Mouse (Mus musculus) embryonic facial prominence, embryonic 11.5 days (tissue): Measurements from ENCODE around the gene Slc24a4. TPM values are rescaled to one million over a fixed set of nuclear protein-coding genes. Genes with fewer than 3 reads are reported as not detected.

ENCODE experiments used
- ATAC-seq: fragments of 200-750 bp; cut with Nextera tagmentation; replicated peaks from 2 replicates; pipeline ENCODE4 v1.8.0; 2017; ENCODE audit warnings: low read depth; ENCODE audit not compliant: insufficient number of reproducible peaks, low FRiP score, low TSS enrichment
- DNase-seq: peaks from one replicate; pipeline ENCODE4 v3.0.0-alpha.2; 2015; ENCODE audit warnings: low spot score
- H3K27ac ChIP-seq: fragments of 300-500 bp; sonication (generic); replicated peaks from 2 replicates; pipeline ENCODE4 v1.5.1; 2014; ENCODE audit warnings: mild to moderate bottlenecking, low read depth, low read length, control low read depth
- H3K27me3 ChIP-seq: fragments of 300-500 bp; sonication (generic); 2 replicates; pipeline ENCODE4 v1.6.1; 2014; ENCODE audit warnings: mild to moderate bottlenecking, low read length, moderate library complexity, mixed read lengths; ENCODE audit not compliant: control insufficient read depth, insufficient read depth
- H3K36me3 ChIP-seq: fragments of 300-500 bp; sonication (generic); replicated peaks from 2 replicates; pipeline ENCODE4 v1.6.1; 2014; ENCODE audit warnings: low read depth, mild to moderate bottlenecking, low read length, moderate library complexity, mixed read lengths; ENCODE audit not compliant: control insufficient read depth, insufficient read depth
- H3K4me1 ChIP-seq: fragments of 300-500 bp; sonication (generic); 2 replicates; pipeline ENCODE4 v1.6.1; 2014; ENCODE audit warnings: low read length, mixed read lengths; ENCODE audit not compliant: control insufficient read depth, insufficient read depth
- H3K4me2 ChIP-seq: fragments of 300-500 bp; sonication (generic); 2 replicates; pipeline ENCODE4 v1.6.1; 2014; ENCODE audit warnings: low read depth, mild to moderate bottlenecking, control low read depth, low read length, moderate library complexity
- H3K4me3 ChIP-seq: fragments of 300-500 bp; sonication (generic); 2 replicates; pipeline ENCODE4 v1.5.1; 2014; ENCODE audit warnings: low read depth, low read length, control low read depth
- H3K9ac ChIP-seq: fragments of 300-500 bp; sonication (generic); replicated peaks from 2 replicates; pipeline ENCODE4 v1.6.1; 2014; ENCODE audit warnings: mild to moderate bottlenecking, control low read depth, low read length
- H3K9me3 ChIP-seq: fragments of 300-500 bp; sonication (generic); replicated peaks from 2 replicates; pipeline ENCODE4 v1.6.1; 2016; ENCODE audit warnings: mild to moderate bottlenecking, low read length, inconsistent platforms, mixed read lengths; ENCODE audit not compliant: control insufficient read depth
- WGBS: fragments of 180-500 bp; shearing (Covaris S2); extraction: QIAGEN DNeasy Blood & Tissue Kit; methylation state at CpG from one replicate; pipeline ENCODE4 v1.1.7; 2014; 5-methylcytosine and 5-hydroxymethylcytosine counted together
- polyA plus RNA-seq: library from polyadenylated mRNA; unstranded; fragments of >200 nt; fragmentation: Nextera tagmentation; extraction: Ambion mirVana; gene quantifications from 2 replicates; pipeline ENCODE4 v1.2.1, GENCODE M21; 2014

Gene Slc24a4
- polyA plus RNA-seq, 1 experiment from 2014 or later: 0.24 TPM

GRCm38 (mm10) chr12:102167302-102167701 lies 38.8 kb downstream of the Slc24a4 start:
- no peaks in the 10 kb centered on the region for H3K9me3 ChIP-seq
- no peak overlapping the region for H3K27ac ChIP-seq
- H3K36me3 ChIP-seq: no peaks in the 10 kb centered on the region
- DNase-seq (no peak), ATAC-seq (no peak)
- 63% methylated on average over 5 of the region's 5 CpGs for WGBS
- no peaks in the 10 kb centered on the region for H3K27me3 ChIP-seq
- H3K9ac ChIP-seq: no peak overlapping the region
- no peak overlapping the region for H3K4me2 ChIP-seq
- H3K4me3 ChIP-seq: no peak overlapping the region
- no peaks in the 10 kb centered on the region for H3K4me1 ChIP-seq

- Histone ChIP-seq H3K27ac (no peak overlapping the region), H3K9ac (no peak overlapping the region), H3K27me3 (no peaks in the 10 kb centered on the region), H3K4me2 (no peak overlapping the region), H3K9me3 (no peaks in the 10 kb centered on the region), H3K4me1 (no peaks in the 10 kb centered on the region), H3K36me3 (no peaks in the 10 kb centered on the region), H3K4me3 (no peak overlapping the region)
- 93% methylated on average over 11 of the region's 11 CpGs for WGBS
- ATAC-seq (no peak), DNase-seq (no peak)
Observed at GRCm38 (mm10) chr12:102172746-102173145, 44.2 kb downstream of the Slc24a4 start.

- H3K4me3 ChIP-seq: no peak overlapping the region
- 84% methylated on average over 5 of the region's 5 CpGs for WGBS
Observed at GRCm38 (mm10) chr12:102173345-102173744, 44.8 kb downstream of the Slc24a4 start.

GRCm38 (mm10) chr12:102180371-102181074 lies 52.0 kb downstream of the Slc24a4 start:
- Histone ChIP-seq H3K4me2 (no peak overlapping the region), H3K4me3 (no peak overlapping the region), H3K36me3 (no peaks in the 10 kb centered on the region), H3K9me3 (no peaks in the 10 kb centered on the region), H3K27ac (no peak overlapping the region), H3K27me3 (no peaks in the 10 kb centered on the region), H3K9ac (no peak overlapping the region), H3K4me1 (no peaks in the 10 kb centered on the region)
- ATAC-seq (no peak), DNase-seq (no peak)
- 87% methylated on average over 18 of the region's 18 CpGs for WGBS

More at GRCm38 (mm10) chr12:102173345-102173744, 44.8 kb downstream of the Slc24a4 start:
- H3K9me3 ChIP-seq: no peaks in the 10 kb centered on the region
- H3K4me1 ChIP-seq: no peaks in the 10 kb centered on the region
- ATAC-seq: no peak
- DNase-seq: no peak
- H3K27me3 ChIP-seq: no peaks in the 10 kb centered on the region
- no peak overlapping the region for H3K9ac ChIP-seq
- H3K27ac ChIP-seq: no peak overlapping the region
- H3K36me3 ChIP-seq: no peaks in the 10 kb centered on the region
- H3K4me2 ChIP-seq: no peak overlapping the region

GRCm38 (mm10) chr12:102181799-102182357 lies 53.3 kb downstream of the Slc24a4 start:
- no peak overlapping the region for H3K27ac ChIP-seq
- DNase-seq (peak; percentile 78), ATAC-seq (0 out of 2 replicates have a peak, but pooled peaks have one; percentile 54)
- no peak overlapping the region for H3K4me3 ChIP-seq
- 41% methylated on average over 5 of the region's 5 CpGs for WGBS
- no peaks in the 10 kb centered on the region for H3K9me3 ChIP-seq
- no peak overlapping the region for H3K4me2 ChIP-seq
- H3K36me3 ChIP-seq: no peaks in the 10 kb centered on the region
- H3K4me1 ChIP-seq: no peaks in the 10 kb centered on the region
- no peak overlapping the region for H3K9ac ChIP-seq
- H3K27me3 ChIP-seq: no peaks in the 10 kb centered on the region

GRCm38 (mm10) chr12:102182621-102183020 lies 54.1 kb downstream of the Slc24a4 start:
- ATAC-seq (no peak), DNase-seq (no peak)
- Histone ChIP-seq H3K36me3 (no peaks in the 10 kb centered on the region), H3K27me3 (no peaks in the 10 kb centered on the region), H3K9ac (no peak overlapping the region), H3K4me1 (no peaks in the 10 kb centered on the region), H3K4me3 (no peak overlapping the region), H3K4me2 (no peak overlapping the region), H3K27ac (no peak overlapping the region), H3K9me3 (no peaks in the 10 kb centered on the region)
- WGBS: 76% methylated on average over 6 of the region's 6 CpGs

GRCm38 (mm10) chr12:102183201-102183600 lies 54.7 kb downstream of the Slc24a4 start:
- ATAC-seq: no peak
- Histone ChIP-seq H3K36me3 (no peaks in the 10 kb centered on the region), H3K9me3 (no peaks in the 10 kb centered on the region; the same call in 1 of the 2 replicates), H3K4me3 (no peak overlapping the region), H3K4me1 (no peaks in the 10 kb centered on the region), H3K27me3 (no peaks in the 10 kb centered on the region), H3K27ac (no peak overlapping the region), H3K4me2 (no peak overlapping the region), H3K9ac (no peak overlapping the region)
- no peak for DNase-seq
- WGBS: 68% methylated on average over 9 of the region's 9 CpGs

GRCm38 (mm10) chr12:102190820-102191219 lies 62.3 kb downstream of the Slc24a4 start:
- H3K27me3 ChIP-seq: no peaks in the 10 kb centered on the region
- H3K4me2 ChIP-seq: no peak overlapping the region
- H3K4me3 ChIP-seq: no peak overlapping the region
- ATAC-seq (no peak), DNase-seq (no peak)
- H3K27ac ChIP-seq: no peak overlapping the region
- 85% methylated on average over 11 of the region's 11 CpGs for WGBS
- no peaks in the 10 kb centered on the region for H3K36me3 ChIP-seq
- no peak overlapping the region for H3K9ac ChIP-seq
- no peaks in the 10 kb centered on the region for H3K4me1 ChIP-seq
- no peaks in the 10 kb centered on the region; the same call in 1 of the 2 replicates for H3K9me3 ChIP-seq
